Mouse (Mus musculus) ES-E14 (cell line): ENCODE results near the gene Bola1.

Experiments
- CHD2 ChIP-seq: IDR thresholded peaks from 2 replicates; pipeline ENCODE4 v1.6.1; 2014; ENCODE audit warnings: mild to moderate bottlenecking, low read depth, low read length, inconsistent platforms
- HCFC1 ChIP-seq: IDR thresholded peaks from 2 replicates; pipeline ENCODE4 v1.6.1; 2012; ENCODE audit warnings: low read length, inconsistent platforms, borderline replicate concordance; ENCODE audit not compliant: insufficient read depth
- MAFK ChIP-seq: IDR thresholded peaks from 2 replicates; pipeline ENCODE4 v1.6.1; 2014; ENCODE audit warnings: mild to moderate bottlenecking, low read depth, low read length, inconsistent platforms; ENCODE audit not compliant: insufficient read depth
- ZC3H11A ChIP-seq: IDR thresholded peaks from 2 replicates; pipeline ENCODE4 v1.6.1; 2012; ENCODE audit warnings: low read depth, mild to moderate bottlenecking, inconsistent platforms, low read length, borderline replicate concordance

DNA sequence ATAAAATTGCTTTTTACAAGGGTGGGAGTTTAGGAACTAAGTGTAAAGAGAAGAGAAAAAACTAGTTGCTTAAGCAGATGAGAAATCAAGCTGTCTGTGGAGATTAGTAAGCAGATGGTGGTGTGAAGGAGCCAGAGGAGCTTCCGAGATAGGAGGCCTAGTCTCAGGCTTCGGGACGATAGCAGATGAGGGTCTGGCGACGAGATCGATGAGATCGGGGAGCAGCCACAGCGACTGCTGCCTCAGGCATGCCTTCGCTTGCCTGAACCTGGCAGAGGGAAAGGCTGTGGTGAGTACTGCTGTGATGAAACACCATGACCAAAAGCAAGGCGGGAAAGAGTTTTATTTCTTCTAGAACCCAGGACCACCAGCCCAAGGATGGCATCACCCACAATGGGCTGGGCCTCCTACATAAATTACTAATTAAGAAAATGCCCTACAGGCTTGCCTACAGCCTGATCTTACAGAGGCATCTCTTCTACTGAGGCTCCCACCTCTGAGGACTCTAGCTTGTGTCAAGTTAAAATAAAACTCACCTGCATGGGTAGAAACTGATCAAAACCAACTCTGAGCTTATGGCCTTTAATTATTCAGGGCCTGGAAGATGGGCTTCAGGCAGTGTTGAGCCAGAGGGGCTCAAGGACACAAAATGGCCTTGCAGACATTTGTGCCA lies 35.3 kb upstream of the Bola1 start:
- TF ChIP-seq MAFK (no peak), HCFC1 (peak; percentile 68; the same call in 1 of the 2 replicates), CHD2 (no peak), ZC3H11A (no peak)
